9 mouse cellular contexts compared by ENCODE assay signal in genomic region chr12:86849945-86850626, GRCm38 (mm10). TPM values are rescaled to one million over a fixed set of nuclear protein-coding genes. Genes with fewer than 3 reads are reported as not detected.
A peak's percentile ranks its signal among the peaks of the same experiment; 100 is the strongest.
DNase-seq lines count a peak whose midpoint lies in the region; ATAC-seq and TF ChIP-seq lines count a peak whose summit lies in the region.
"Had no signal": no experiment of that assay in that cellular context is flagged by ENCODE, and none has a peak within 500 bp of the region (broad histone marks: within the 10 kb centered on the region; RNA-seq: fewer than 3 reads in every experiment).

No protein-coding gene starts in this region.

- H3K4me2 ChIP-seq in forebrain, embryonic 15.5 days (replicated peaks): no peak overlapping the region
- H3K4me2 ChIP-seq: heart, embryonic 12.5 days had no signal

- H3K27ac ChIP-seq in left cerebral cortex, adult 2 months: peak overlapping the region; percentile 79
- H3K27ac ChIP-seq in forebrain, embryonic 15.5 days (replicated peaks): peak overlapping the region; percentile 76
- 0 out of 2 replicates have a peak overlapping the region, but pooled peaks have one; percentile 56 for H3K27ac ChIP-seq in olfactory bulb, adult 2 months (ENCODE audit: insufficient read depth, low read depth, low read length)

- no peak overlapping the region for H3K4me3 ChIP-seq in left cerebral cortex, adult 2 months
- H3K4me3 ChIP-seq in forebrain, embryonic 15.5 days: no peak overlapping the region
- H3K4me3 ChIP-seq in olfactory bulb, adult 2 months (ENCODE audit: insufficient read depth, low read depth, low read length): no peak overlapping the region
- H3K4me3 ChIP-seq: heart, embryonic 12.5 days had no signal

- H3K9ac ChIP-seq in forebrain, embryonic 15.5 days (replicated peaks): no peak overlapping the region
- H3K9ac ChIP-seq: heart, embryonic 12.5 days had no signal

- DNase-seq in left cerebral cortex, adult 2 months (ENCODE audit: extremely low spot score in 1 of 2, low spot score in 2 of 2): peak in 1 of 2 experiments; percentile 66
- DNase-seq in left cerebral cortex, adult 11 months (ENCODE audit: low spot score): no peak
- DNase-seq in left cerebral cortex, postnatal 14 days (ENCODE audit: low spot score in 2 of 2): peak; percentile 59 to 71
- DNase-seq in gastrocnemius, postnatal 10 days: no peak
- no peak for DNase-seq in ovary, postnatal 14 days (ENCODE audit: low spot score)

- no peaks in the 10 kb centered on the region for H3K27me3 ChIP-seq in forebrain, embryonic 15.5 days
- H3K27me3 ChIP-seq: heart, embryonic 12.5 days had no signal

- ATAC-seq in forebrain, embryonic 15.5 days (replicated peaks): peak; percentile 78
- ATAC-seq in megakaryocyte, adult 5-6 weeks (ENCODE audit: poor library complexity, severe bottlenecking): no peak

- no peak for TF ChIP-seq CTCF in left cerebral cortex, adult 2 months (IDR thresholded peaks at IDR 0.05)
- TF ChIP-seq CTCF in olfactory bulb, adult 2 months (IDR thresholded peaks at IDR 0.05; ENCODE audit: insufficient read depth, low read depth, low read length): no peak

- no peaks in the 10 kb centered on the region for H3K9me3 ChIP-seq in forebrain, embryonic 15.5 days

- intact Hi-C loops in left cerebral cortex, adult 2 months (cut with DNase I): no loop called here
- intact Hi-C loops in left cerebral cortex, postnatal 14 days (cut with DNase I): no loop called here

- H3K4me1 ChIP-seq in forebrain, embryonic 15.5 days: peaks cover 14% of the 10 kb centered on the region
- peaks cover 14% of the 10 kb centered on the region for H3K4me1 ChIP-seq in olfactory bulb, adult 2 months (ENCODE audit: control insufficient read depth, insufficient read depth, low read length)

- 45% methylated on average over 10 of the region's 10 CpGs for WGBS in forebrain, embryonic 15.5 days
- 33% methylated on average over 10 of the region's 10 CpGs for WGBS in olfactory bulb, adult 2 months

- H3K36me3 ChIP-seq in forebrain, embryonic 15.5 days: no peaks in the 10 kb centered on the region
- H3K36me3 ChIP-seq: heart, embryonic 12.5 days had no signal

- TF ChIP-seq POLR2A in olfactory bulb, adult 2 months (IDR thresholded peaks at IDR 0.05; ENCODE audit: insufficient read depth, low read depth, low read length): no peak

RNA-seq across cellular contexts. Expression of gene Irf2bpl, which starts 34.5 kb away (rescaled TPM):
- total RNA-seq in left cerebral cortex, adult 2 months (2021): 10 to 100 TPM; 74.3 to 80.8 TPM
- 94.9 and 95.8 TPM in 2 replicates for polyA plus RNA-seq in forebrain, embryonic 15.5 days (2015; fragmentation: Nextera tagmentation; extraction: Ambion mirVana)
- total RNA-seq in left cerebral cortex, postnatal 14 days (2021): 10 to 100 TPM; 74.0 to 78.2 TPM
- polyA plus RNA-seq in olfactory bulb, adult 2 months (2012; ENCODE audit: insufficient read depth, insufficient read length, low replicate concordance, missing spikeins): not detected in 2 replicates
- total RNA-seq in gastrocnemius, postnatal 10 days (2021): 10 to 100 TPM; 42.9 to 46.7 TPM
- total RNA-seq in megakaryocyte, adult 5-6 weeks (2015): 3.0 and 3.6 TPM in 2 replicates
- total RNA-seq in megakaryocyte, adult 5-6 weeks (2017): 1.4 and 3.5 TPM in 2 replicates

Comparison
In these comparisons a context has a peak if more than half of its experiments do, and no peak if none do; other contexts are left out.
1. DNase-seq: peak in left cerebral cortex, postnatal 14 days (2 of 2); none in left cerebral cortex, adult 11 months (single experiment), gastrocnemius, postnatal 10 days (single experiment) and ovary, postnatal 14 days (single experiment).
2. RNA of gene Irf2bpl, which starts 34.5 kb away (total RNA-seq): 74.3 to 80.8 TPM in left cerebral cortex, adult 2 months, 74.0 to 78.2 TPM in left cerebral cortex, postnatal 14 days and 42.9 to 46.7 TPM in gastrocnemius, postnatal 10 days; 1.4 to 3.6 TPM in megakaryocyte, adult 5-6 weeks; every median in the first group is over 4 times any median in the second.
3. Peak in every context shown above with its lines, with median percentiles within 50 percentile points of each other: H3K27ac ChIP-seq.